Mouse (Mus musculus): ENCODE measurements around the gene Prkce.

Gene Prkce

DNA sequence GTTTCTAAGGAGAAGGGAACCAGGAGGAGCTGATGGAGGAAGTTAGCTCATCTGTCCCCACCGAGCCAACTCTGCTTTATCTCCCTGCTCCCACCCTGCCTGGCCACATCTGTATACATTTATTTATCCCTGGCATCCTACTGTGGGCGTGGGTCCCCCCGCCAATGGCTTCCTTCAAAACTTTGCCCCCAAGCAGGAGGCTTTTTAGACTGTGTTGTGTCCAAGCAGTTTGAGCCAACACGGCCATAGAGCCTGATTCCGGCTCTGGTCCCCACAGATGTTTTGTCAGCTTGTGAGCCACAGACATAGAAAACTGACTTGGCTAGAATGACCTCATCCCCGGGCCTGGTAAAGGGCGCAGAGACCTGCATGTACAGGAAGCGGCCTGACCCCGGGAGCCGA lies 89.1 kb downstream of the Prkce start:
- DNase-seq (ENCODE audit: low spot score in 2 of 2), result no peak

DNA sequence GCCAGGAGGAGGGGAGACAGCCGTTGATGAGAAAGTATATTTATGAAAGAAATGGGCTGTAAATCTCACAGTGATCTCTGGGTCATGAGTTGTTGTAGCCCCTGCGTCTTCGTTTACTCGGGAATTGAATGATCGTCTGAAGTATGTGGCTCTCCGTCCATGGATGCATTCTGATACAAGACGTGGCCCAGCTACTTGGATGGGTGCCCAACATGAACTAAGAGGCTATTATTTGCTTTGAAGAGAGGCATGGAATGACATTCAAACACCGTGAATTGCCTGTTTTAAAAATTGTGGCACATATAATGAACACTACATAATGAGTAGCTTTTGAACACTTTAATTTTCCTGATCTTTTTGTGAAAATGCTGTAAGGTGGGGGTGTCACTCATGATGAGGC lies 93.5 kb downstream of the Prkce start:
- no peak for DNase-seq (ENCODE audit: low spot score in 2 of 2)

DNA sequence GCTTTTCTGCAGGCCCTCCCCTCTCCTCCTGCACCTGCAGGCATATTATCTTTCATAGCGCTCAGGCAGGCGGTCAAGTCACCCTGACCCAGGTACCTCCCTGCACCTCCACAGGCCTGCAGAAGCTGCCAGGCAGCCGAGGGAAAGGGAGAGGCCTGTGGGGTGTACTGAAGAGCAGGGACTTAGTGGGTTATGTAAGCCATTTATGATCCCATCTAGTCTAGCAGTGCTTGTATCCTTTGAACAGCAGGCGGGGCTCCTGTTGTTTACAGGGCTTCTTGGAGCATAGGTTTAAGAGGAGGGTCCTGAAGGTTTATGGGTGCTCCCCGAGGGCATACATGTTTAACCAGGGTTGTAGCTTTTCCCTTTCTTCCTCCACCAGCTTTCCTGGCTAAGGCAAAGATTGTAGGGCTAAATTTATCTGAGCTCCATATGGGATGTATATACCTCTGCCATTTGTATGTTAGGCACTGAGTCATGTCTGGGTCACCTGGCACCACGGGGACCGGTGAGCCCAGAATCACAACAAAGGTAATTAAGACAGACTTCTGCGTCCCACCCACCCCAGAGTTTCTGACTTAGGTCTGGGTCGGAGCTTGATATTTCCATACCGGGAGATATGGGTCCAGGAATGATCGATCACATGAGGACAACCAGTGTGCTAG lies 96.5 kb downstream of the Prkce start:
- no peak for DNase-seq (ENCODE audit: low spot score in 2 of 2)

DNA sequence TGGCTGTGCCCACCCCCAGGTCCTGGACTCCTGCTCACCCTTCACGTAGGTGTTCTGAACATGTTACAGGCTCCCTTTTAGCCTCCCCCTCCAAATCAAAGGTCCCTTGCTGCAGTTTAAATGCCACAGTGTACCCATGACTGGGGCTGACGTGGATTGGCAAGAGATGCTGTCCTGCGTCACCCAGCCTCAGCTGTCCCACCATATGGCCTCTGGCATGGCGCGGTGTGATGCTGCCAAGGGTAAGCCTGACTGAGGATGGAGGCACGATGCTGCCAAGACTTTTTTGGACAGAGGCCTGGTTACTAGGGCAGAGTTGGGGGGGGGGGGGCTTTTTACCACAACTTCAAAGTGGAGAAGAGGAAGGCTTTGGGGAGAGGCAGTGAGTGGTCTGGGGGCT lies 98.5 kb downstream of the Prkce start:
- peak; percentile 50 to 88 for DNase-seq (ENCODE audit: low spot score in 2 of 2)

DNA sequence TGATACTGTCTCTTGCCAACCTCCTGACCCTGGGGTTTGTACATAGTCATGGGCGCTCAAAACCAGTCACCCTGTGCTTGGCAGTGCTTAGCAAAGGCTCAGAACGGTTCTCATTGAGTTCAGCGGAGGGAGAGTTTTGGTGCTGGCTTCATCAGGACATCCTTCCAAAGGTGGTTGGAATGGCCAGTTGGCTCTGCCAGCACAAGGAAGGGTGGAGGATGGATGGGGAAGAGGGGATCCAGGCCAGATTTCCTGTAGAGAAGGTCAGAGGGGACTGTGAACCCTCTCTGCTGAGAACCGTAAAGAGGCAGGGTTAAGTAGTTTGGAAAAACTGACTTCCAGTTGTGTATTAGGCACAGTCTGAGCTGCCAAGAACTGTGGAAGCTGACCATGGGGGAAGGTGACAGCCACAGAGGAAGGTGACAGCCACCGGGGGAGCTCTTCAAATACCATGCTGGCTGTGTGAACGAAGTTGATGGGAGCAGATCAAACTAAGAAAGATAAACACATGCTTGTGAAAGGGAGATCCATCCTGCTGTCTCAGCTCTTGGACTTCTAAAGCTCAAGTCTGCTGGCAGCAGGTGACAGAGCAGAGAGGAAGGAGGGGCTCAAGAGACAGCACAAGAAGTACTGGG lies 99.7 kb downstream of the Prkce start:
- DNase-seq (ENCODE audit: low spot score in 2 of 2), result no peak

DNA sequence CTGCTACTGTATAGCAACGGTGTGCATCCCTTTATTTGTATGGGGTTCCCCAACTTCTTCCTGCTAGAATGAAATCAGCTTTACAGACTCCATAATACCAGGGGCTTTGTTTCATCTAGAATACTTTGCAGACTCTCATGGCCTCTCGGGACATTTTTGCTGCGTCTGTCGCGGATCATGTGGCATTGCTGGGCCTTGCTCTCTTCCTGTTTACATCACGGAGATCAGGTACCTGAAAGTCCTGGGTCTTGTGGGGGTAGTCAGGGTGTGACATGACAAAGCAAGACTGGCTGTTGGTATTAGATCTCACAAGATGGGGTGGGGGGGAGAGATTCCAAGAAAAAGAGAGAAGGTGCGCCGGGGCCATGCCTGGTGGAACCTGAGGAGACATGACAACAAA lies 102.1 kb downstream of the Prkce start:
- DNase-seq (ENCODE audit: low spot score in 2 of 2), result no peak

DNA sequence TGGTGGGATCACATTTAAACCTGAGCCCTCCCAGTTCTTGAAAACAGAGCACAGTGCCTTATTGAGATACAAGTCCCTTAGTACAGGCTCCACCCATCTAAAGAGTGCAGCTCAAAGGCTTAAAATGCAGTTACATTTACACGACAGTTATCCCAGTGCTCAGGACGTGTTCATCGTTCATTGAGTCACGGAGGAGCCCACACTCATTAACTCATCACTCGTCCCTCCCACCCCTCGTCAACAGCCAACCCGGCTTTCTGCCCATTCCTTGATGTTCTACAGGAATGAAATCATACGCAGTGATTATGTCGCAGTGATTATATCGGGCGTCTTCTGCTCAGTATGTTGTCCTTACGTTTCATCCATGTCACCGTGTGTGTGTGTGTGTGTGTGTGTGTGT lies 102.9 kb downstream of the Prkce start:
- DNase-seq (ENCODE audit: low spot score in 2 of 2), result no peak

DNA sequence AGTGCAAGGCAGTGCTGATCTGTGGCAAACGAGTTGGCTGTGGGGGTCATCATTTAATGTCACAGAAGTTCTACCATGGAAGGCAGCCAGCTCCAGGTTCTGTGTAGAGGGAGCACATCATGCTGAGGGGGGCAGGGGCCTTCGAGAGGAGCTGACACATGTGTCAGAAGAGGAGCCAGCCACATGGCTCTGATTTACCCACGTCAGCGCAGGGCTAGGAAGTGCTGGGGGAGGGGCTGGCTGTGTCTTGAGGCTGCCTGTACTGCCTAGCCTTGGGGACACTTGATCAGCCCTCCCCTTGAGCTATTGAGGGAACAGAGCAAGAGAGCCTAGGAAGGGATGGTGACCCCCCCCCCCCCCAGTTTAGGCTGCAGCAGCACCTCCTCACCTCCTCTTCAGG lies 103.7 kb downstream of the Prkce start:
- no peak for DNase-seq (ENCODE audit: low spot score in 2 of 2)

DNA sequence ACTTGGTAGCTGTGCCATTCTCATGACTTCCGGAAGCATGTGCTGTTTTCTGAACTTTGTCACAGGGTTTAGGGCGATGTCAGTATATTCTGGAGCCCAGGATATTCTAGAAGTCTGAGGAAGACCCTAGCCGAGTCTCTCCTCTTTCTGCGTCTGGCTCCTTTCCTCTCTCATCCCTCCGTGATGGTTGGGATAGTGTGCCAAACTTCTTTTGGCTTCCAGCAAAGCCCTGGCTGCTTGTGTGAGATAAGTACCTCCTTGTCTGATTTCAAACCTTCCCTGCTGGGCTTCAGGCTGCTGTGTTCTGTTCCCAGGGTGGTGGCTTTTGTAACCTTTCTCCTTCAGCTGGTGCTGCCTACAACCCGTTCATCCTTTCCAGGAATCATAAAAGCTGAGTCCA lies 105.4 kb downstream of the Prkce start:
- no peak for DNase-seq (ENCODE audit: low spot score in 2 of 2)

DNA sequence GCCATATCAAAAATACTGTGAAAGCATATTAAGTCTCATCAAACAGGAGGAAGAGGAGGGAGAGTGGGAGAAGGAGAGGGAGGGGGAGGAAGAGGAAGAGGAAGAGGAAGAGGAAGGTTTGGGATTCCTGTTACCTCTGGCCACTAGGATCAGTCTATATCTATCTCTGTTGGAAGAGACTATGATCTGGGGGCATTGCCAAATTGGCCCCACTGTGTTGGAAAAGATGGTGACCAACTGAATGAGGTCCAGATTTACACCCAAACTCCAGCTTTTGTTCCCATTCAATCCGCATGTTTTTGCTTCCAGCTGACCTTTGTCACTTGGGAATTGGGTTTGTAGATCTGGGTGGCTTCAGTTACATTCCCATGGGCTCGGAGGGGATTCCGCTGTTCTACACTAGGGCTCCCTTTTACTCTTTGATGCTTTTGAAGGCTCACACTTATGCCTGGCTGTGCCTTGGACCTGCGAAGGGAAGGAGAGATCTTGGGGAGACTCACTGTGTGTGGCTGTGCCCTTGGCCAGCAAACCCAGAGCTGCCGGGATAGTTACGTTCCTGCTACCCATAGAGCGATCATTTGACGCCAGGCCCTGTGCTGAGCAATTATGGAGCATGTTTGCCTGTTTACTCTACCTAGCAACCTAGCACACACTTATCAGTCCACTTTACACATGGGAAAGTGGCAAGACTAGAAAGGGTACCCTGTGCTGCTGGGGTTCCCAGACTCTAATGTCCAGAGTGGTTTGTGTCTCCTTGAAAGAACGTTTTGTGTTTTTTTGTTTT lies 106.2 kb downstream of the Prkce start:
- no peak for DNase-seq (ENCODE audit: low spot score in 2 of 2)

DNA sequence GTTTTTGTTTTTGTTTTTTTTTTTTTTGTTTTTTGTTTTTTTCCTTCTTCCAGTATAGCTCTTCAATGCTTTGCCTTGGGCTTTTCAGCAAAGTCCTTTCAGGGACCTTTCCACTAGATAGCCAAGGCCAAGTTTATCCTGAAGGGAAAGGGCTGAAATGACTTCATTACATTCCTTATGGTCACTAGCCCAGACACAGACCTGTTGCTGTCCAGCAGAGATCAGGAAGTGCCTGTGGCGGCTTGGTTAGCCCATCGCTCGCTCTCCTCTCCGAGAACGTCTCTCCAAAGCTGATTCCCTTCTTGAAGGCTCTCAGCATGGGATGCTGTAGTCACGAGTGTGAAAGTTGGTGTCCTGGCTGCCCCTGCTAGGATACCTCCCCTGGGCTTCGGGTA lies 106.8 kb downstream of the Prkce start:
- no peak for DNase-seq (ENCODE audit: low spot score in 2 of 2)

DNA sequence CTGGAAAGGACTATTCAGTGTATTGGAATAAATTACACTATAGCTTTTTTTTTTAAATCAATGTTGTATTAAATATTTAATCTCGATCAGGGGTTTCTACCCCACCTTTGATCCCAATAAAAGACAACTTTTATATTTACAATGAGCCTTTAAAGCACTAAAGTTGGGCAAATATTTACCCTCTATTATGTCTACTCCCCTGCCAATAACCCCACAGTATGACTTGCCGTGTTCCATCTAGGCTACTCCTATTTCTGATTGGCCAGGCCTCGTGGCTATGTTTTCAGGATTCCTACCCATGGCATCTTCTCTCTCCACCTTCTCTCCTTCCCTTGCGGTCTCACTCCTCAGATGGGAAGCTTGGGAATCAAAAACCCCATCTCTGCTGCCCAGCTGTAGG lies 108.8 kb downstream of the Prkce start:
- no peak for DNase-seq (ENCODE audit: low spot score in 2 of 2)

DNA sequence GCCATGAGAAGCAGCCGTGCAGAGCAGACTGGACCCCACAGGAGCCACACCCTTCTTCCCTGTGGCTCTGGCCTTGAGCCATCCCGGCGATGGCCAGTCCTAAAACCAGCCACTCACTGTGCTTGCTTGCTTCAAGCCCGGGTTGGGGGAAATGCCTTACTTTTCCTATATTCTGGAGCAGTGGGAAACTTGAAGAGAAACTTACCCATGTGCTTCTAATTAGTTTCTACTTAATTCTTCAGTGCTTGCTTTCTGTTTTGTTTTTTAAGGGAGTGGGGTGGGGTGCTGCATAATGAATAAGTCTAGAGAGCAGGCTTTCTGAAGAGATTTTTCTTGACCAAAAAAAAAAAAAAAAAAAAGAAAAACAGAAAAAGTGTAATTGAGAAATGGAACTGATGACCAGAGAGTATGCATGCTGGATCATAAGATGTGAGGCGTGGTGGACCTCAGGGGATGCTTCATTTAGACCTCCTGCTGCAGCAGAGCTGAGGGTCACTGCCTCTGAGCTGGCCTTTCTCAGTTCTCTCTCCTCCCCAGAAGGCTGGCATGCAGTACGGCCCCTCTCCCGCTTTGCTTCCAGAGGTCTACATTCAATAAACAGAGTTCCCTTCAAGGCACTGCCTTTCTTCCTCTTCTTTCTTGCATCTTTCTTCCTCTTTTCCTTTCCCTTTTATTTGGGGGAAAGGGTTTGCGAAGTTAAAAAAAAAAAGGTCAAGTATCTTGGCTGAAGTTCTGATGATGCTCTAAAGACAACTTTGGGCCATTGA lies 109.6 kb downstream of the Prkce start:
- DNase-seq (ENCODE audit: low spot score in 2 of 2), result no peak

DNA sequence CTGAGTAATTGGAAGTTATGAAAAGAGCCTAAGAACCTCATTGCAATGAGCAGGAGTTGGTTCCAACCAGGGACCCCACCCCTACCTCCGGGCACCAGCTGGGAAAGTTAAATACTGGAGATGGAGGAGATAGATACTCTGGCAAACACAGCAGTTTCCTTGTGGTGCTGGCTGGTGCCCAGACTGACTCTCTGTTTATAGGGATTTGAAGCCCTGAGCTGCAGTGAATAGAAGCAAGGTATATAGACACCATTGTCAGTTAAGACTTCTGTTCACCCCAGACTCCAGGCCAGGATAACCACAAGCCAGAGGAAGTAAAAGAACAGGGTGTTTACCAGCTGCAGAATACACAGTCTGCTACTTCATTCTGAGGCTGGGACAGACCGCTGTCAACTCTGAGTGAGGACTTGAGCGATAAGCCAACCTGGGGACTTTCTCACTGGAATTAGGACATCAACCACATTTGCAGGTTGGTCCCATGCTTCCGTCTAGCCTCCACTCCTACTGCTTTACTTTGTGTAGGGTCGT lies 110.5 kb downstream of the Prkce start:
- DNase-seq (ENCODE audit: low spot score in 2 of 2), result no peak

DNA sequence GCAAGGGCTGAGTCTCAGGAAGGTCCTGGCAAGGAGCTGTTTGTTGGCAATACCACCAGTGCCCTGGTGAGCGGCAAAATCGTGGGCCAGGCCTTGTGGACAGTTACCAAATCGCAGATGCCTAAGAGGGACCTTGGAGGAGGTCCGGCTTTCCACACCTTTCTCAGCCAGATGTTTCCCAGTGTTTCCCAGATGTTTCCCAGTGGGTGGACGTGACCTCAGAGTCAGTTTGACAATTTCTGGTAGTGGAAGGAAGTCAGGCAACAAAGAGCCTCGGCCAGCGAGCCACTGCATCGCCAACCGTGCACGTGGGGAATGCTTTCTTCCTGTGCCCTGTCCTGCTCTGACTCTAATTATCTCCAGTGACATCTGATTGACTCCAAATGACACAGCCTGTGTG lies 112.2 kb downstream of the Prkce start:
- no peak for DNase-seq (ENCODE audit: low spot score in 2 of 2)

DNA sequence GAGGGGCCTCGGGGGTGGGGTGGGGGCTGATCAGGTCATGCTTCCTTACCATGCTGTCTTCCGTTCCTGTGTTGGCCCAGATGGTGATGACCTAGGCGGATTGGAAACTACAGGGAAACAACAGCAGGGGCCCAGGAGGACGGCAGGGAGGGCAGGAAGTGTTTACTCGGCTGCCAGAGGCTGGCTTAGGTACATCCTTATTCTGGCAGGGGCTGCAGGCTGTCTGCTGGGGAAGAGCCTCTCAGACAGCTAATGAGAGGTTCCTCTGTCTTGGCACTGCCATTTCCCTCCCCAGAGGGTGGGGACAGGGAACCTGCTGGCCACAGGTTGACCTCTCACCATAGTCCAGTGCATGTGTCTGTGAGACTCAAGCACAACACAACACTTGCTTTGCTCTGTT lies 116.2 kb downstream of the Prkce start:
- no peak for DNase-seq (ENCODE audit: low spot score in 2 of 2)

DNA sequence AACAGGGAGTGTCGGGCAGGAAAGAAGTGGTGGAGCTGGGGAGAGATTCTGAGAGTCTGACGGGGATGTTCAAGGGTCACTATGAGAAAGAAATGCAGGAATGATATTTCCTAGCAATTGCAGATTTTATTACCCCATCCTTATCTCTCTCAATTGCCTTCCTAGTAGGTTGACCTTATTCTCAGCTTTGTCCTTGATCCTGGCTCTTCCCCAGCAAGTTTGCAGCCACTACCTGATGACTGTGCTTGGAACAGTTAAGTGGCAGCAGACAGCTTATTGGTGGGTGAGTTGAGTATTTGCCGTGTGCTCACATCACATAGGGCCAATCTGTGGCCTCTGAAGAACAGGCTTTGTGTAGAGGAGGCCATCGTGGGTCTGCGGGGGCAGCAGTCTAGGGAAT lies 117.5 kb downstream of the Prkce start:
- no peak for DNase-seq (ENCODE audit: low spot score in 2 of 2)

DNA sequence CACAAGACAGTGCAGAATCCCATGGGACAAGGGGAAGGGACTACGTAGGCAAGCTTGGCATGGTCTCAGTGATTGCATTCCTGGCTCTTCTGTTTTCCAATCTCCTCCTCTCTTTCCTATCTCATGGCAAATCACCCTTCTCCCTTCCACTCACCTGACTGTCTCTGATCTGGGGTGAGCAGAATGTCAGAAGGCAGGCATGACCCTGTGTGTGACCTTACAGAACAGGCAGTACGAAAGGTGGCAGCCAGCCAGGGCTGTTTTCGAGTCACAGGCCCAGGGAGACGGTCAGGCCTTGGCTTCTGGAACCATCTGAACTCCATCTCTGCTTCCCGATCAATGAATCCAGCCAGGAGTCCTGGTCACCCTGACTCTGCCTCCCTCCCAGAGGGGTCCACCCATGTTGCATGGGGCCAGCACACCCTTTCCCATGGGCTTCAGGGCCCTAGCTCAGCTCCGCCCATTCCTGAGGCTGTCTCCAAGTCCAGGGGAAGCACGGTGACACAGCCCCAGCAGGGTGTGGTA lies 119.2 kb downstream of the Prkce start:
- DNase-seq (ENCODE audit: low spot score in 2 of 2), result no peak

DNA sequence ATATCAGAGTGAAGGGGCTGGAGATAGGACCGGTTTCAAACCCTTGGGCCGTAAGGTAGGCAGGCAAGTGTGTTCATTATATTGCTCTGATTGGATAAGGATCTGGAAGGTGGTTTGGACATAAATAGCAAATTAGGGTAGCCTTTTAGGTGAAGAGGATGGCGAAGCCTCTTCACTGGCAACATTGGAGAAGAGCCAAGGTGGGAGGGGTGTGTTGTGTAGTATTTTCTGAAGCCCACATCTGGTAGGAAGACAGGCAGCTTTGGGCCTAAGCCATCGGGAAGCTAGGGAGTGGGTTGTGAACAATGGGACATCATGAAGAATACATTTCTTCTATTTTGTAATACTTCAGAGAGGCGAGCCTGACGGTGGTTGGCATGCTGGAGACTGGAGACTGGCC lies 125.1 kb downstream of the Prkce start:
- no peak for DNase-seq (ENCODE audit: low spot score in 2 of 2)

DNA sequence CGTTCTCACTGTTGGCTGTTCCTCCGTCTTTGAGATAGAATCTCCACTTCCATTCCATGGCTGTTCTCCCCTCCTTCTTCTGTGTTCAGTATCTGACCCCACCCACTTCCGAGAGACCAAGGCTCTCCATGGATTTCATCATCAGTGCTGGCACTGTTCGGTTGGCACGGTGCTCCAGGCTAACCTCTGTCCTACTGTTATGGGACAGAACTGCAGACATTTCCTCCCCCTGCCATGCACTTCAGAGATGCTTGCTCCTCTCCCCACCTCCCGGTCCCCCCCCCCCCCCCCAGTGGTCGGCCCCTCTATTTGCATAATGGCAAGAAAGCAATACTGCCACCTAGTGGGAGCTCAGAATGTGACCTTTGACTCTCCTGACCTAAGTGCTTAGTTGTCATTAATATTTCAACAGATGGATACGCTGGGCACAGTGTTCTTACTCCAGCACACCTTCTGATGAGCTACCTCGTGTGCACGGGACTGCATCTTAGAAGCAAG lies 125.7 kb downstream of the Prkce start:
- DNase-seq (ENCODE audit: low spot score in 2 of 2), result peak in 1 of 2 experiments; percentile 37

DNA sequence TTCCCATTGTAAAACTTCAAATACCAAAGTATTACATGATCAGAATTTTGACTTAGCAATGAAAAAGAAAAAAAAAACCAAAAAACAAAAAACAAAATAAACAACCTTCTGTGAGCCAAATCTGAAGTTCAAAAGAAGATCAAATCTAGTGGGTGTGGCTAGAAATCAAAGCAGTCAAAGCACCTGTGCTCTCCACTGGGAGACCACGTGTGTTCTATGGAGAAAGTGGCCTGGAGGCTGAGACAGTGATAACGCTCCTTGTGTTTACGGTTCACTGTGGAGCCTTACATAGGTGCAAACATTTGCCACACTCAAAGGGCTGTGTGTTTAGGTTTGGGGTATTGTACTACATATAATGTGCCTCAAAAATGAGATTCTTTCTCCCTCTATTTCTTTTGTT lies 132.0 kb downstream of the Prkce start:
- DNase-seq (ENCODE audit: low spot score in 2 of 2), result no peak
